Mouse (Mus musculus) limb, embryonic 14.5 days (tissue): Measurements from ENCODE around the gene Ralgps2. TPM values are rescaled to one million over a fixed set of nuclear protein-coding genes. Genes with fewer than 3 reads are reported as not detected.

Experiments used
- ATAC-seq: fragments of 200-750 bp; cut with Nextera tagmentation; 2 replicates; pipeline ENCODE4 v1.8.0; 2017; ENCODE audit warnings: low read depth, moderate number of reproducible peaks, moderate TSS enrichment; ENCODE audit not compliant: low FRiP score
- DNase-seq: peaks from one replicate; pipeline ENCODE4 v3.0.0-alpha.2; 2015; ENCODE audit warnings: low spot score
- H3K27ac ChIP-seq: fragments of 300-500 bp; sonication (generic); replicated peaks from 2 replicates; pipeline ENCODE4 v1.5.1; 2014; ENCODE audit warnings: low read depth, mild to moderate bottlenecking, low read length, moderate library complexity, mixed read lengths
- H3K27me3 ChIP-seq: fragments of 300-500 bp; sonication (generic); 2 replicates; pipeline ENCODE4 v1.6.1; 2014; ENCODE audit warnings: low read length, mixed read lengths; ENCODE audit not compliant: control insufficient read depth, insufficient read depth
- H3K36me3 ChIP-seq: fragments of 300-500 bp; sonication (generic); 2 replicates; pipeline ENCODE4 v1.6.1; 2014; ENCODE audit warnings: mild to moderate bottlenecking, low read length, moderate library complexity, mixed read lengths; ENCODE audit not compliant: control insufficient read depth, insufficient read depth
- H3K4me1 ChIP-seq: fragments of 300-500 bp; sonication (generic); 2 replicates; pipeline ENCODE4 v1.6.1; 2014; ENCODE audit warnings: antibody characterized with exemption, low read length, mixed read lengths; ENCODE audit not compliant: control insufficient read depth, insufficient read depth
- H3K4me2 ChIP-seq: fragments of 300-500 bp; sonication (generic); replicated peaks from 2 replicates; pipeline ENCODE4 v1.6.1; 2014; ENCODE audit warnings: low read depth, mild to moderate bottlenecking, low read length, moderate library complexity; ENCODE audit not compliant: severe bottlenecking
- H3K4me3 ChIP-seq: fragments of 300-500 bp; sonication (generic); replicated peaks from 2 replicates; pipeline ENCODE4 v1.5.1; 2014; ENCODE audit warnings: low read length
- H3K9ac ChIP-seq: fragments of 300-500 bp; sonication (generic); 2 replicates; pipeline ENCODE4 v1.6.1; 2014; ENCODE audit warnings: mild to moderate bottlenecking, low read depth, low read length, moderate library complexity; ENCODE audit not compliant: severe bottlenecking
- H3K9me3 ChIP-seq: fragments of 300-500 bp; sonication (generic); 2 replicates; pipeline ENCODE4 v1.6.1; 2016; ENCODE audit warnings: low read length; ENCODE audit not compliant: control insufficient read depth
- POLR2A ChIP-seq: fragments of 200-500 bp; IDR thresholded peaks from 2 replicates; pipeline ENCODE4 v1.8.0; 2012; ENCODE audit warnings: inconsistent platforms, mild to moderate bottlenecking, moderate library complexity, borderline replicate concordance; ENCODE audit not compliant: insufficient read depth, insufficient read length; ENCODE audit errors: extremely low read depth
- WGBS: fragments of 180-500 bp; shearing (Covaris S2); extraction: QIAGEN DNeasy Blood & Tissue Kit; methylation state at CpG from one replicate; pipeline ENCODE4 v1.1.7; 2014; 5-methylcytosine and 5-hydroxymethylcytosine counted together
- polyA plus RNA-seq, 2 experiments: library from polyadenylated mRNA; depleted of rRNA in 1 of 2; stranded (reverse) in 1 of 2; unstranded in 1 of 2; fragments of >200 nt; fragmentation: Nextera tagmentation in 1 of 2; extraction: Ambion mirVana in 1 of 2; gene quantifications; 2 replicates each; pipeline versions ENCODE4 v1.2.1 to v1.2.3; 2012 to 2014

Ralgps2 gene
- polyA plus RNA-seq, 2 experiments: 33.6 to 63.7 TPM

DNA sequence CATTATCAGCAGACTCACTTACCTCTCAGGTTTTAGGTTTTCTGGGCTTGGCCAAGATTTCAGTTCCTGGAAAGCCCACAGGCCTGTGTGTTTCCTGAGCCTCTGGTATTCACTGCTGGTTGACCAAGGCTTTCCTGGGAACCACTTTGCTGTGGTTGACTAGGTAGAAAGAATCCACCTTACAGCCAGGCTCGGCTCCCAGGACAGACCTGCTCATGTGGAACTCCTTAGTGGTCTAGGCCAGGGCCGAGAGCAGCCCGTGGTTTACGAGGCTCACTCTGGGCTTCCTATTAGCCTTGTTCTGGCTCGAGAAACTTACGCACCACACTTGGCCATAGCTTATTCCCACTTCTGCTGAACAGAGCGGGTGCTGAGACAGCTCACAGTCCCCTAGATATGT is 163.4 kb downstream of the Ralgps2 start:
- H3K9ac ChIP-seq: no peak overlapping the region
- 57% methylated on average over 7 of the region's 7 CpGs for WGBS
- ATAC-seq (no peak), DNase-seq (no peak)
- H3K9me3 ChIP-seq: no peaks in the 10 kb centered on the region
- peaks cover 35% of the 10 kb centered on the region for H3K4me1 ChIP-seq
- H3K4me3 ChIP-seq: no peak overlapping the region
- H3K27ac ChIP-seq: 0 out of 2 replicates have a peak overlapping the region, but pooled peaks have one; percentile 38
- no peak overlapping the region for H3K4me2 ChIP-seq
- no peaks in the 10 kb centered on the region for H3K36me3 ChIP-seq
- no peak for TF ChIP-seq POLR2A
- H3K27me3 ChIP-seq: no peaks in the 10 kb centered on the region

DNA sequence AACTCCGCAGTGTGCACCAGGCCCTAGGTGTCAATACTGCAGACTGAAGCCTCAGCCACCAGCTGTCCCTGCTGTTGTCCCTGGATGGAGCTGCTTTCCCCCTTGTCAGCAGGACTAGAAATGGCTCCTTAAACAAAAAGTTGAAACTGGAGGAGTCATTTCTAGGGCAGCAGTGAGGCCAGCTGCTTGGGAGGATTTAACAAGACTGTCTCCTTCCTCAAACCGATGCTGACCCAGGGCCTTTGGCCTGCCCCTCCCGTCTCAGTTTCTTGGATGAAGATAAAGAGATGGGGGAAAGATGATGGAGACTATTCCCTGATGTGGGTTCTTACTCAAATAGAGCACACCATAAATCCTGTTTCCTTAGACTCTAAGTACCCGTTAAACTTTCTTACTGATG is 164.2 kb downstream of the Ralgps2 start:
- Histone ChIP-seq H3K4me1 (peaks cover 30% of the 10 kb centered on the region), H3K27ac (no peak overlapping the region), H3K9ac (no peak overlapping the region), H3K36me3 (no peaks in the 10 kb centered on the region), H3K4me3 (no peak overlapping the region), H3K9me3 (no peaks in the 10 kb centered on the region), H3K27me3 (no peaks in the 10 kb centered on the region), H3K4me2 (no peak overlapping the region)
- no peak for TF ChIP-seq POLR2A
- WGBS: 71% methylated on average over 4 of the region's 4 CpGs
- DNase-seq (no peak), ATAC-seq (no peak)

DNA sequence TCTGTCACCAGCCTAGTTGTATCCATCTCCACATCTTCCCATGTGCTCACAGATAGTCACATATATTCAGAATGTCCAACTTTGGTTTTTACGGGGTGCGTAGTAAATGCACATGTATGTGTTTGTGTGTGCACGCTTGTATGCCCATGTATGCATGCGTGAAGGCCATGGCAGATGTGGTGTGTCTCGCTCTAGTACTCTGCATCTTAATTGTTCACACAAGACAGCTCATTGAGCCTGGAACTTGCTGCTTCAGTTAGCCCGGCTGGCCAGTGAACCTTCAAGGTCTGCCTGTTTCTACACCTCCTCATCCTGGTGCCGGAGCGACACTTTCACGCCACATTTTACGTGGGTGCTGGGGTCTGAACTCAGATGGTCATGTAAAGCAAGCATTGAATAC is 168.6 kb downstream of the Ralgps2 start:
- TF ChIP-seq POLR2A: no peak
- Histone ChIP-seq H3K27me3 (no peaks in the 10 kb centered on the region), H3K36me3 (no peaks in the 10 kb centered on the region), H3K9ac (no peak overlapping the region), H3K4me1 (peaks cover 23% of the 10 kb centered on the region), H3K4me3 (no peak overlapping the region), H3K27ac (no peak overlapping the region), H3K4me2 (no peak overlapping the region), H3K9me3 (0 out of 2 replicates have a peak, but pooled peaks cover 11% of the 10 kb centered on the region)
- 94% methylated on average over 10 of the region's 10 CpGs for WGBS
- ATAC-seq: no peak
- DNase-seq: no peak

DNA sequence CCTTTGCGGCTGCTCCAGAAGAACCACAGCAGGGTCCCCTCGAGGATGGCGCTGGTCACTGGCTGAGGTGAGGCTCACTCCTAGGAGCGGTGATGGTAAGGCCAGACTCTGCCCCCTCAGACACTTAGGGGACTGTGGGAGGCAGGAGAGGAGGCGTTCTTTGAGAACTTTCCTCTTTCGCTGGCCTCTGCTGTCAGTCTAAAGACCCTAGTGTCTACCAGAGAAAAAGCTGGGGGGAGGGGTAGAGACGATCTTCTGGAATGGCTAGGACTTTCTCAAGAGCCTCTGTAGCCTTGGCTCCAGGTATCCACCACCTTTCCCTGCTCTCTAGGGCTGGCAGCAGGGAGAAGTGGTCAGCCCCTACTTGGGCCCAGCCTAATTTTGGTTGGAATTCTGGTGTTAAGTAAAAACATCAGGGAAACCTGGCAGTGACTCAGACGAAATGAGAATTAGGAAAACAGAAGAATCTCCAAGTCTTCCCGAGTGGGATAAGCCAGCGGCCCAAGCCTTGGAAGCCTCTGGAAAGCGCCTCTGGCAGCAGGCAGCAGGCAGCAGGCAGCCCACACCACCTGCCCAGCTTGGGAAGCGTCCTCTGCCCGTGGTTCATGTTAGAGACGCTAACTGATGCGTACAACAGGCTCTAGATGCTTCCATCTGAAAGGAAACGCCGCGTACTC is 169.7 kb downstream of the Ralgps2 start:
- Histone ChIP-seq H3K36me3 (no peaks in the 10 kb centered on the region), H3K9me3 (0 out of 2 replicates have a peak, but pooled peaks cover 11% of the 10 kb centered on the region), H3K27me3 (no peaks in the 10 kb centered on the region), H3K4me2 (no peak overlapping the region), H3K4me3 (no peak overlapping the region), H3K27ac (peak overlapping the region; percentile 70), H3K4me1 (peaks cover 18% of the 10 kb centered on the region), H3K9ac (no peak overlapping the region)
- WGBS: 64% methylated on average over 18 of the region's 18 CpGs
- peak; percentile 61 for DNase-seq
- TF ChIP-seq POLR2A: no peak
- ATAC-seq: peak; percentile 48

DNA sequence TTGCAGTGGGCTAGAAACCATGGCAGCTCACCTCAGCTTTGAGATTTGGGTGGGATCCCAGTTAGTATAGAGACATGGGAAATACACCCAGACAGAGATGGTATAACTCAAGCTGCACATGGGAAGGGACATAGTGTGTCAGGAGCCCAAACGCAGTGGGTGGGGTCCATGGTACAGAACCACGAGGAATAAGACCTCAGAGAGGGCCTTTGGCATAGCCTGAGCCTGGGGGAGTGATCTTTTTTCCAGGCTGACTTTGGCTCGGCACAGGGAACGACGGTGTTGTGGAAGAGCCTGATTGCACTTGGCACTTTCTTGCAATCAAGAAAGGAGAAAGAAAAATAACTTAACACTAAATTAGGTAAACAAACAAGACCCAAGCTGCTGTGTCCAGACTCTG is 170.3 kb downstream of the Ralgps2 start:
- ATAC-seq (no peak), DNase-seq (no peak)
- 56% methylated on average over 5 of the region's 5 CpGs for WGBS
- H3K4me2 ChIP-seq: no peak overlapping the region
- H3K9me3 ChIP-seq: 0 out of 2 replicates have a peak, but pooled peaks cover 11% of the 10 kb centered on the region
- H3K27me3 ChIP-seq: no peaks in the 10 kb centered on the region
- H3K4me1 ChIP-seq: peaks cover 18% of the 10 kb centered on the region
- H3K27ac ChIP-seq: peak overlapping the region; percentile 70
- no peaks in the 10 kb centered on the region for H3K36me3 ChIP-seq
- no peak overlapping the region for H3K4me3 ChIP-seq
- no peak overlapping the region for H3K9ac ChIP-seq
- no peak for TF ChIP-seq POLR2A

DNA sequence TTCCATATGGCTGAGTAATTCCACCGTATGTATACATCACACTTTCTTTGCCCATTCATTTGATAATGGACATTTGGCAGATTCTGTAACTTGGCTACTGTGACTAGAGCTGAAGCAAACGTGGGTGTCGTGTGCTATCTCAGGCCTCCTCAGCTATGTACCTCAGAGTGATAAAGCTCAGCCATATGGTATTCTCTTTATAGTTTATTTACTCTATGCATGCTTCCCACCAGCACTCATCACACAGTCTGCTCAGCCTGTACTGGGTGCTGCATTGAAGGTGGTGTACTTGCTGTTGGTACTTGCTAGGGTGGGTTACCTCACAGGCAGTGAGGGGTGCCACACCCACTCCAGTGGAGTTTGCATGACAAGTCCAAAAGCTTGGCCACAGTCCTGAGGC is 174.1 kb downstream of the Ralgps2 start:
- ATAC-seq (no peak), DNase-seq (no peak)
- no peak for TF ChIP-seq POLR2A
- Histone ChIP-seq H3K27ac (no peak overlapping the region), H3K4me3 (no peak overlapping the region), H3K9me3 (0 out of 2 replicates have a peak, but pooled peaks cover 11% of the 10 kb centered on the region), H3K4me1 (peaks cover 38% of the 10 kb centered on the region), H3K36me3 (no peaks in the 10 kb centered on the region), H3K4me2 (no peak overlapping the region), H3K27me3 (no peaks in the 10 kb centered on the region), H3K9ac (no peak overlapping the region)
- WGBS: 94% methylated on average over 3 of the region's 3 CpGs
